Mouse (Mus musculus) neural tube, embryonic 12.5 days (tissue): ENCODE data around the gene Zfpl1. TPM values are rescaled to one million over a fixed set of nuclear protein-coding genes. Genes with fewer than 3 reads are reported as not detected.
A peak's percentile ranks its signal among the peaks of the same experiment; 100 is the strongest.
"Not testable (repeated sequence)": the region's sequence is repeated elsewhere in the genome, so short reads cannot be mapped to it uniquely, and the experiment has no call there.

Source experiments
- ATAC-seq: fragments of 200-750 bp; cut with Nextera tagmentation; 2 replicates; pipeline ENCODE4 v1.8.0; 2017; ENCODE audit warnings: low read depth, mild to moderate bottlenecking, moderate TSS enrichment, moderate library complexity; ENCODE audit not compliant: low FRiP score
- H3K27ac ChIP-seq: fragments of 300-500 bp; sonication (generic); 2 replicates; pipeline ENCODE4 v1.5.1; 2016
- H3K27me3 ChIP-seq: fragments of 300-500 bp; sonication (generic); replicated peaks from 2 replicates; pipeline ENCODE4 v1.6.1; 2016; ENCODE audit warnings: mild to moderate bottlenecking
- H3K36me3 ChIP-seq: fragments of 300-500 bp; sonication (generic); 2 replicates; pipeline ENCODE4 v1.6.1; 2016; ENCODE audit warnings: mild to moderate bottlenecking
- H3K4me1 ChIP-seq: fragments of 300-500 bp; sonication (generic); 2 replicates; pipeline ENCODE4 v1.6.1; 2016
- H3K4me2 ChIP-seq: fragments of 300-500 bp; sonication (generic); replicated peaks from 2 replicates; pipeline ENCODE4 v1.6.1; 2016; ENCODE audit warnings: mild to moderate bottlenecking
- H3K4me3 ChIP-seq: fragments of 300-500 bp; sonication (generic); 2 replicates; pipeline ENCODE4 v1.5.1; 2016
- H3K9ac ChIP-seq: fragments of 300-500 bp; sonication (generic); 2 replicates; pipeline ENCODE4 v1.6.1; 2016; ENCODE audit warnings: mild to moderate bottlenecking
- H3K9me3 ChIP-seq: fragments of 300-500 bp; sonication (generic); 2 replicates; pipeline ENCODE4 v1.6.1; 2016; ENCODE audit warnings: mild to moderate bottlenecking
- WGBS: fragments of 180-500 bp; shearing (Covaris S2); methylation state at CpG from one replicate; pipeline ENCODE4 v1.1.7; 2016; 5-methylcytosine and 5-hydroxymethylcytosine counted together
- polyA plus RNA-seq: library from polyadenylated mRNA; unstranded; fragments of >200 nt; fragmentation: Nextera tagmentation; extraction: Ambion mirVana; gene quantifications from 2 replicates; pipeline ENCODE4 v1.2.1, GENCODE M21; 2016

Gene Zfpl1
- polyA plus RNA-seq, 1 experiment from 2014 or later: 75.0 TPM

DNA sequence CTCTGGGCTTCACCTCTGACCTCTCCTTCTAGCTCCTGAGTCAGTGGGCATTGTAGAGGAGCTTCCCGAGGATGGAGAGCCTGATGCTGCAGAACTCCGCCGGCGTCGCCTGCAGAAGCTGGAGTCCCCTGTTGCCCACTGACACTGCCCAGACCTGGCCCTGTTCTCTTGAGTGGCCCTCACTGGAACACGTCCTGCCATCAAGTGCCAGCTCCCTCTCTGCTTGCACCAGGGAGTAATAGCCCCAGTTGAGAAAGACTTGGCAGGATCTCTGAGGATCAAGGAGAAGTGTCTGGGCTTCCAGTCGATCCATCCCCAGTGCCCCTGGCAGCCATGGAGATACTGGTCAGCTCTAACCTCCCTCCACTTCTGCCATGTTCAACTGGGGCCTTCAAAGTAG is 32.2 kb downstream of the Zfpl1 start:
- WGBS: 85% methylated on average over 7 of the region's 7 CpGs
- Histone ChIP-seq H3K27ac (no peak overlapping the region), H3K27me3 (no peaks in the 10 kb centered on the region), H3K36me3 (peaks cover 77% of the 10 kb centered on the region), H3K9me3 (no peaks in the 10 kb centered on the region), H3K9ac (no peak overlapping the region), H3K4me1 (peaks cover 24% of the 10 kb centered on the region), H3K4me2 (no peak overlapping the region), H3K4me3 (no peak overlapping the region)
- no peak for ATAC-seq

DNA sequence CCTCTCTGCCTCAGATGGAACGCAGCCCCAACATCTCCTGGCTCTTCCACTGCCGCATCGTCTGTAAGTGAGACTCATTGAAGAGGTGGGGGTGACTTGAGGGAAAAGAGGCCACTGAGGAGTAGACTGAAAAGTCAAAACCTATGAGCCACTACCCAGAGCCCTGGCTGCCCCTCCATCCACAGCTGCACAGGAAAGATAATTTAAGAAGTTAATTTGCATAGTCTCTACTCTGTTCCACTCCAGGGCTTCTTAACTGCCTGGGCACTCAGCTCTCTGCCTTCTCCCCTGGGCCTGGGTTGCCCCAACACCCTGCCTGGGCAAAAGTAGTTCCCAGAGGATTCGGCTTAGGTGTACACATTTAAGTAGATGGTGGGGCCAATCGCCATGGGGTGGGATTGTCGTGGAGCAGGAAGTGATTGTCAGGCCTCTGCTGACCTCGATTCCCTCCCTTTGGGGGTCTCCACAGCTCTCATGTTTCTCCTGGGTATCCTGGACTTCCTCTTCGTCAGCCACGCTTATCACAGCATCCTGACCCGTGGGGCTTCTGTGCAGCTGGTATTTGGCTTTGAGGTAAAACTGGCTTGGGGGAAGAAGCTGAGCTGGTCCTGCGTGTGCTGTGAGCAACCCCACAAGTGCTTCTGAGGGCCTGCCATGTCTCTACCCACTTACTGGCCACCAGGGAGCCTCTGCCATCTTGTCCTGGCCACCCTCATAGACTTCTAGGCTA is 35.9 kb downstream of the Zfpl1 start:
- H3K4me1 ChIP-seq: peaks cover 22% of the 10 kb centered on the region
- H3K9ac ChIP-seq: no peak overlapping the region
- 92% methylated on average over 11 of the region's 11 CpGs for WGBS
- no peaks in the 10 kb centered on the region for H3K27me3 ChIP-seq
- H3K27ac ChIP-seq: no peak overlapping the region
- H3K36me3 ChIP-seq: peaks cover 58% of the 10 kb centered on the region
- no peaks in the 10 kb centered on the region for H3K9me3 ChIP-seq
- no peak for ATAC-seq
- H3K4me3 ChIP-seq: no peak overlapping the region
- H3K4me2 ChIP-seq: 0 out of 2 replicates have a peak overlapping the region, but pooled peaks have one; percentile 99

- H3K4me1 ChIP-seq: peaks cover 22% of the 10 kb centered on the region
- H3K27me3 ChIP-seq: no peaks in the 10 kb centered on the region
- peak overlapping the region; percentile 90 for H3K4me3 ChIP-seq
- peak overlapping the region; percentile 99 for H3K4me2 ChIP-seq
- peaks cover 48% of the 10 kb centered on the region for H3K36me3 ChIP-seq
- no peak for ATAC-seq
- H3K9ac ChIP-seq: peak overlapping the region; percentile 88
- 91% methylated on average over 8 of the region's 8 CpGs for WGBS
- no peak overlapping the region for H3K27ac ChIP-seq
- no peaks in the 10 kb centered on the region for H3K9me3 ChIP-seq
These were observed 36.9 kb downstream of the Zfpl1 start for GRCm38 (mm10) chr19:6047899-6048166.

DNA sequence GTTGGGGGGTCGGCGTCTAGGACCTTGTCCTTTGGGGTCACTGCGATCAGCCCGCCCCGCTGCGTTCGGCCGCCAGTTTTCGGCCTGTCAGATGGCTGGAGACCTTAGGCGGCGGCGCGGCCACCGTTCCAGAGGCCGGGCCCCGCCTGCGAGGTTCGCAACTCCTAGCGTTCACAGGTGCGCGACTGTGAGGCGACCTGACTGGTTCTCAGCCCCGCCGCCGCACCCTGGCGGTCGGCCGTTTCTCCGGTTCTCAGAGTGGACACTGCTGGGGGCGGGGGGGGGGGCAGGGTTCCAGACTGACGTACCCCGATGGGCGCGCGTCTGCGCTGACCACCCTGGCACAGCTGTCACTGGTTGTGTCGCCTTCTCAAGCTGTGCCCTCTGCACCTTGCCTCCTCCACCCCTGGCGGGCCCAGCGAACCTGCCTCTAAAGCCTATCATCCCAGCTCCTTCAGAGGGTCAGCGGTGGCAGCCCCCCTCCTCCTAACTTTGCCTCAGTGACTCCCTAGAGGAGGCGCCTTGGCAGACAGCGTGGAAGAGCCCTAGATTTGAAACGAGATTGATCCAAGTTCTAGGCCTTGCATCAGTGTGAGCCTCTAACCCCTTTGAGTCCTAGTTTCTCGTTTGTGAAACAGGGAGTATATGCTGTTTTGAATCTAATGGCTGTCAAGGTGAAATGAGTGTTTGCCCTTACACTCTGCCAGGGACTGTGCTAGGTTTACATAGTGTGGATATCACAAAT is 37.4 kb downstream of the Zfpl1 start:
- H3K4me2 ChIP-seq: peak overlapping the region; percentile 99
- peak overlapping the region; percentile 90 for H3K4me3 ChIP-seq
- H3K27me3 ChIP-seq: no peaks in the 10 kb centered on the region
- peak overlapping the region; percentile 88 for H3K9ac ChIP-seq
- H3K9me3 ChIP-seq: no peaks in the 10 kb centered on the region
- H3K36me3 ChIP-seq: peaks cover 43% of the 10 kb centered on the region
- 2% methylated on average over 44 of the region's 44 CpGs for WGBS
- peak overlapping the region; percentile 98 for H3K27ac ChIP-seq
- peak; percentile 3 for ATAC-seq
- peaks cover 22% of the 10 kb centered on the region for H3K4me1 ChIP-seq

- H3K9me3 ChIP-seq: no peaks in the 10 kb centered on the region
- ATAC-seq: peak; percentile 93
- H3K36me3 ChIP-seq: peaks cover 35% of the 10 kb centered on the region
- H3K27me3 ChIP-seq: no peaks in the 10 kb centered on the region
- H3K4me2 ChIP-seq: peak within 1 kb of the TSS; percentile 99
- peaks cover 22% of the 10 kb centered on the region for H3K4me1 ChIP-seq
- H3K27ac ChIP-seq: peak within 1 kb of the TSS; percentile 98
- peak within 1 kb of the TSS; percentile 90 for H3K4me3 ChIP-seq
- under 1% methylated on average over 65 of the region's 65 CpGs for WGBS
- peak within 1 kb of the TSS; percentile 88 for H3K9ac ChIP-seq
These were observed 38.2 kb downstream of the Zfpl1 start, which contains the start of gene Syvn1 for GRCm38 (mm10) chr19:6046294-6047153. Syvn1 (plus strand) TSS chr19:6046576.

GRCm38 (mm10) chr19:6045366-6046293 is 39.1 kb downstream of the Zfpl1 start:
- Histone ChIP-seq H3K4me1 (peaks cover 22% of the 10 kb centered on the region), H3K27me3 (no peaks in the 10 kb centered on the region), H3K9ac (peak overlapping the region; percentile 67), H3K4me3 (peak overlapping the region; percentile 90), H3K9me3 (no peaks in the 10 kb centered on the region), H3K36me3 (peaks cover 26% of the 10 kb centered on the region), H3K27ac (peak overlapping the region; percentile 98), H3K4me2 (peak overlapping the region; percentile 99)
- WGBS: 23% methylated on average over 20 of the region's 20 CpGs
- ATAC-seq: peak; percentile 41

DNA sequence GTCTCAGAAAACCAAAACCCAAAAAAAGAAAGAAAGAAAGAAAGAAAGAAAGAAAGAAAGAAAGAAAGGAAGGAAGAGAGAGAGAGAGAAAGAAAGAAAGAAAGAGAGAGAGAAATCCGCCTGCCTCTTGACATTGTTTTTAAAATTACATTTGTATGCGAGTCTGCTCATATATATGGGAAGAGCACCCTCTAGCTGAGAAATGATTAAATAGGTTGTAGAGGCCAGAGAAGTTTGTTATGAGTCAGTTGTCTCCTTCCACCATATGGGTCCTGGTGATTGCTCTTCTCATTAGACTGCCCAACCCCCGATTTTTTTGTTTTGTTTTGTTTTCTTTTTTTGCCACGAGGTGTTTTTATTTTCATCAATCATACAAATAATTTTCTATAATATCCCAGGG is 40.7 kb downstream of the Zfpl1 start:
- H3K27me3 ChIP-seq, H3K4me2 ChIP-seq, ATAC-seq, H3K9ac ChIP-seq, H3K27ac ChIP-seq, H3K4me3 ChIP-seq, H3K9me3 ChIP-seq: not testable (repeated sequence)
- peaks cover 22% of the 10 kb centered on the region for H3K4me1 ChIP-seq
- peaks cover 11% of the 10 kb centered on the region for H3K36me3 ChIP-seq
- WGBS: 74% methylated on average over 4 of the region's 4 CpGs

DNA sequence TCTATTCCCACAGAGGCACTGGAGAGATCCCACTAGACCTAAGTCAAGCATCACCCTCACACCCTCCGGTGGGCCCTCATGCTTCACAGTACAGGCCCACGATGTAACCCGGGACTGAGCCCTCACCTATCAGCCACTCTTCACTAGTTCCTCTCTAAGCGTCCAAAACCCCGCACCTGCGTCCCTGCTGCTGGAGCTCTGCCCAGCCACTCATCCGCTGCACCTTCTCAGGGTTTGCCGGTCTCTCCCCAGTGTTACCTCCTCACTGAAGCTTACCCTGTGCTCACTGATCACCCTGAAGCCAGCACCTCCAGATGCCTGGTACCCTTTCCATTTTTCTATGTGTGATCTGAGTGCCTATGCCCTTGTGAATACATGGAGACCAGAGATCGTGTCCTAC is 42.5 kb downstream of the Zfpl1 start:
- Histone ChIP-seq H3K9me3 (no peaks in the 10 kb centered on the region), H3K27ac (no peak overlapping the region), H3K36me3 (no peaks in the 10 kb centered on the region), H3K4me1 (peaks cover 8% of the 10 kb centered on the region), H3K9ac (0 out of 2 replicates have a peak overlapping the region, but pooled peaks have one; percentile 5), H3K4me3 (no peak overlapping the region), H3K4me2 (no peak overlapping the region), H3K27me3 (no peaks in the 10 kb centered on the region)
- WGBS: 88% methylated on average over 9 of the region's 9 CpGs
- no peak for ATAC-seq

DNA sequence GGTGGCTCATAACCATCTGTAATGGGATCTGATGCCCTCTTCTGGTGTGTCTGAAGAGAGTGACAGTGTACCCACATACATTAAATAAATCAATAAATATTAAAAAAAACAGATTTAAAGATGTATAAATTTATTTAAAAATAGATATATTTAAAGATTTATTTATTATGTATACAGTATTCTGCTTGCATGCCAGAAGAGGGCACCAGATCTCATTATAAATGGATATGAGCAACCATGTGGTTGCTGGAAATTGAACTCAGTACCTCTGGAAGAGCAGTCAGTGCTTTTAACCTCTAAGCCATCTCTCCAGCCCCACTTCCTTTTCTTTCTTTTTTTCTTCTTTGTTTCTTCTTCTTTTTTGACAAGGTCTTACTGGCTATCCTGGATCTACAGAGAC is 44.8 kb downstream of the Zfpl1 start:
- Histone ChIP-seq H3K4me1 (peaks cover under 1% of the 10 kb centered on the region; the same call in 1 of the 2 replicates), H3K27ac (no peak overlapping the region), H3K4me2 (no peak overlapping the region), H3K4me3 (no peak overlapping the region), H3K36me3 (no peaks in the 10 kb centered on the region), H3K9ac (no peak overlapping the region), H3K9me3 (no peaks in the 10 kb centered on the region), H3K27me3 (no peaks in the 10 kb centered on the region)
- ATAC-seq: no peak

DNA sequence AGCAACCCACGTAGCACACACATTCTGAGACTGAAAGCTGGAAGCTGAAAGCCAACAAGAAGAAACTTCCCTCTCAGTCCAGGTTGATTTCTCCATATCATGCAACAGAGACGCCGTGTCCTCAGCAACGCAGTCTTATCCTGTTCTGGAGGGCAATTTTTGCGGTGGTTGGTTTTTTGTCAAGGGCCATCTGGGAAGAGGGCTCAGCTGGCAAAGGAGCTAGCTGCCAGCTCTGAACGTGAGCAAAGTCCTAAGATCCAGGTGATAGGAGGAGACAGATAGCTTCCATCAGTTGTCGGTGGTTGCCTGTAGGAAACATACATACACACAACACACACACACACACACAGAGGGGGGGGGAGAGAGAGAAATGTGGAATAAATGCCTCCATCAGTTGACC is 46.4 kb downstream of the Zfpl1 start:
- Histone ChIP-seq H3K9ac (no peak overlapping the region), H3K27me3 (no peaks in the 10 kb centered on the region), H3K36me3 (no peaks in the 10 kb centered on the region), H3K4me1 (no peaks in the 10 kb centered on the region), H3K9me3 (no peaks in the 10 kb centered on the region), H3K4me2 (no peak overlapping the region), H3K4me3 (no peak overlapping the region), H3K27ac (no peak overlapping the region)
- 86% methylated on average over 7 of the region's 7 CpGs for WGBS
- ATAC-seq: no peak

DNA sequence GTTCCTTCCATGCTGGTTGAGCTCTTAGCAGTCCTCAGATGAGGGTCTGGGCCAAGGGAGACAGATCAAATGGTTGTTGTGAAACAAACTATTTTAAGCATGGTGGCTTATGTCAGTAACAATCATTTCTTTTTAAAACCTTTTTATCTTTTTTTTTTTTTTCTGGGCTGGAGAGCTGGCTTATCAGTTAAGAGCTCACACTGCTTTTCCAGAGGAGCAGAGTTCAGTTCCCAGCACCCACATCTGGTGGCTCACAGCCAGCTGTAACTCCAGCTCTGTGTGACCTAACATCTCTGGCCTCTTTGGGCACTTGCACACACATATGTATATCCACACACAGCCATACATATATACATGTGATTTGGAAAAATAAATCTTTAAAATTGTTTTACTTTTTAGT is 47.1 kb downstream of the Zfpl1 start:
- H3K9me3 ChIP-seq: no peaks in the 10 kb centered on the region
- H3K4me1 ChIP-seq: no peaks in the 10 kb centered on the region
- no peak for ATAC-seq

More for the DNA sequence above, 47.1 kb downstream of the Zfpl1 start:
- Histone ChIP-seq H3K4me3 (no peak overlapping the region), H3K36me3 (no peaks in the 10 kb centered on the region), H3K27me3 (no peaks in the 10 kb centered on the region), H3K27ac (no peak overlapping the region), H3K4me2 (no peak overlapping the region), H3K9ac (no peak overlapping the region)
